Mouse (Mus musculus) adipocyte (in vitro differentiated cells): ENCODE measurements around the gene Reln.

Experiments used
- DNase-seq: peaks from one replicate; pipeline ENCODE4 v3.0.0-alpha.2; 2016; ENCODE audit warnings: low spot score

Gene Reln

GRCm38 (mm10) chr5:21844676-21845075, 499.8 kb downstream of the Reln start:
- DNase-seq, result no peak
